Mouse (Mus musculus): ENCODE measurements around the gene Kmt2d. TPM values are rescaled to one million over a fixed set of nuclear protein-coding genes. Genes with fewer than 3 reads are reported as not detected.

Gene Kmt2d
- polyA plus RNA-seq, 1 experiment from 2014 or later = 3.7 TPM

DNA sequence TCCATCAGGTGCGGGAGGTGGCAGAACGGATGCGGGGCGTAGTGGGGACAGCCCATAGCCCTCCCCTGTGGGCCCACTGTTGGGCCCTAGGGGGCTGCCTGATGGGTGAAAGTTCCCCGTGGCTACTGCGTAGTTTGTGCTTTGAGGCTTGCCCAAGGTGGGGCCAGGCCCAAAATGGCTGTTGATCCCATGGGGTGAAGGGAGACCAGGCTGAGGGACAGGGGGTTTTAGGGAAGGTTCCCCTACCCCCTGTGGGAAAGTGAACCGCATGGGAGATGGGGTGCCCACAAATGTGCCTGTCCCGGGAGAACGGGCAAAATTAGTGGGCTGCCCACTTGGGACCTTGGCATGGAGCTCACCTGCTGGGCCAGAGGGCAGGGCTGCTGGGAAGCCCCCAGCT, 18.9 kb downstream of the Kmt2d start:
- Histone ChIP-seq H3K4me3 (replicated peaks) (no peak overlapping the region), H3K36me3 (replicated peaks) (peaks cover 100% of the 10 kb centered on the region), H3K27me3 (no peaks in the 10 kb centered on the region), H3K4me1 (replicated peaks) (no peaks in the 10 kb centered on the region), H3K4me2 (no peak overlapping the region), H3K9me3 (replicated peaks) (no peaks in the 10 kb centered on the region), H3K9ac (no peak overlapping the region), H3K27ac (replicated peaks) (no peak overlapping the region)
- WGBS (ENCODE audit: insufficient replicate concordance) = 89% methylated on average over 9 of the region's 9 CpGs
- no peak for ATAC-seq (ENCODE audit: insufficient read depth)

GRCm38 (mm10) chr15:98851229-98851818, 19.7 kb downstream of the Kmt2d start:
- Histone ChIP-seq H3K9me3 (replicated peaks) (no peaks in the 10 kb centered on the region), H3K4me1 (replicated peaks) (no peaks in the 10 kb centered on the region), H3K36me3 (replicated peaks) (peaks cover 100% of the 10 kb centered on the region), H3K27ac (replicated peaks) (no peak overlapping the region), H3K9ac (no peak overlapping the region), H3K4me2 (no peak overlapping the region), H3K4me3 (replicated peaks) (no peak overlapping the region), H3K27me3 (no peaks in the 10 kb centered on the region)
- WGBS (ENCODE audit: insufficient replicate concordance) = 86% methylated on average over 21 of the region's 21 CpGs
- no peak for ATAC-seq (ENCODE audit: insufficient read depth)

GRCm38 (mm10) chr15:98850668-98851067, 20.3 kb downstream of the Kmt2d start:
- WGBS (ENCODE audit: insufficient replicate concordance) = 80% methylated on average over 14 of the region's 14 CpGs
- no peak overlapping the region for H3K4me3 ChIP-seq (replicated peaks)
- H3K36me3 ChIP-seq (replicated peaks) = peaks cover 100% of the 10 kb centered on the region
- H3K9ac ChIP-seq = no peak overlapping the region
- H3K27ac ChIP-seq (replicated peaks) = no peak overlapping the region
- no peaks in the 10 kb centered on the region for H3K9me3 ChIP-seq (replicated peaks)
- H3K27me3 ChIP-seq = no peaks in the 10 kb centered on the region
- H3K4me1 ChIP-seq (replicated peaks) = no peaks in the 10 kb centered on the region
- no peak overlapping the region for H3K4me2 ChIP-seq
- ATAC-seq (ENCODE audit: insufficient read depth) = no peak

DNA sequence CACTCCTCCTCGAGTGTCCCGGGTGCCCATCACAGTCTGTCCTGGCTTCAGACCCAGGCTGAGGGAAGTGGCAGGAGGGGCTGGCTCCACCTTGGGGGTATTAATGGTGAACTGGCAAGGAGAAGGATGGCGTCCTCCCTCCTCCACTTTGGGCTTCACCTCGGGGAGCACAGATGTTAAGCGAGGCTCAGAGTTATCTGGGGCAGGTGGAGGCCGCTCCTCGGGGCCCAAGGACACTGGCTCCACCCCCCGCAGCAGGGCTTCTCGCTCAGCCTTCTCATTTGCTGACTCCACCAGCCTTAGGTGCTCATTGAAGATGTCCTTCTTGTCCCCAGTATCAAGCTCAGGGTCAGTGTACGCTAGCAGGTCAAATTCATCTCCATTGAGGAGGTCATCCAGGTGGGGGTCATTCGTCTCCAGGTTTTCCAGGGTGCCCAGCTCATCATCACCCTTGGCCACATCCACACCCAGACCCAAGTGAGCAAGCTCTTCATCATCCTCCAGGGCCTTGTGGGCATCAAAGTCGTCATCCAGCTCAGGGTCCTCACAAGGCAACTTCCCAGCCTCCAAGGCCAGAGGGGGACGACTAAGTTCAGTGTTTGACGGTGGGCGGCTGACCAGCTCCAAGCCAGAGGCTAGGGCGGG, 20.9 kb downstream of the Kmt2d start:
- Histone ChIP-seq H3K4me1 (replicated peaks) (no peaks in the 10 kb centered on the region), H3K4me3 (replicated peaks) (no peak overlapping the region), H3K9ac (no peak overlapping the region), H3K27ac (replicated peaks) (no peak overlapping the region), H3K36me3 (replicated peaks) (peaks cover 100% of the 10 kb centered on the region), H3K4me2 (no peak overlapping the region), H3K9me3 (replicated peaks) (no peaks in the 10 kb centered on the region), H3K27me3 (no peaks in the 10 kb centered on the region)
- 73% methylated on average over 16 of the region's 16 CpGs for WGBS (ENCODE audit: insufficient replicate concordance)
- no peak for ATAC-seq (ENCODE audit: insufficient read depth)

- Histone ChIP-seq H3K27me3 (no peaks in the 10 kb centered on the region), H3K4me1 (replicated peaks) (peaks cover 6% of the 10 kb centered on the region), H3K4me2 (no peak overlapping the region), H3K9me3 (replicated peaks) (no peaks in the 10 kb centered on the region), H3K4me3 (replicated peaks) (no peak overlapping the region), H3K36me3 (replicated peaks) (peaks cover 100% of the 10 kb centered on the region), H3K9ac (no peak overlapping the region), H3K27ac (replicated peaks) (no peak overlapping the region)
- WGBS (ENCODE audit: insufficient replicate concordance) = 90% methylated on average over 11 of the region's 11 CpGs
- ATAC-seq (ENCODE audit: insufficient read depth) = no peak
Observed at GRCm38 (mm10) chr15:98849165-98849564, 21.8 kb downstream of the Kmt2d start.

- Histone ChIP-seq H3K9ac (no peak overlapping the region), H3K27me3 (no peaks in the 10 kb centered on the region), H3K36me3 (replicated peaks) (peaks cover 100% of the 10 kb centered on the region), H3K9me3 (replicated peaks) (no peaks in the 10 kb centered on the region), H3K4me2 (no peak overlapping the region), H3K4me1 (replicated peaks) (peaks cover 11% of the 10 kb centered on the region), H3K27ac (replicated peaks) (no peak overlapping the region), H3K4me3 (replicated peaks) (no peak overlapping the region)
- ATAC-seq (ENCODE audit: insufficient read depth) = no peak
- 79% methylated on average over 8 of the region's 8 CpGs for WGBS (ENCODE audit: insufficient replicate concordance)
Observed at GRCm38 (mm10) chr15:98846140-98846539, 24.9 kb downstream of the Kmt2d start.

DNA sequence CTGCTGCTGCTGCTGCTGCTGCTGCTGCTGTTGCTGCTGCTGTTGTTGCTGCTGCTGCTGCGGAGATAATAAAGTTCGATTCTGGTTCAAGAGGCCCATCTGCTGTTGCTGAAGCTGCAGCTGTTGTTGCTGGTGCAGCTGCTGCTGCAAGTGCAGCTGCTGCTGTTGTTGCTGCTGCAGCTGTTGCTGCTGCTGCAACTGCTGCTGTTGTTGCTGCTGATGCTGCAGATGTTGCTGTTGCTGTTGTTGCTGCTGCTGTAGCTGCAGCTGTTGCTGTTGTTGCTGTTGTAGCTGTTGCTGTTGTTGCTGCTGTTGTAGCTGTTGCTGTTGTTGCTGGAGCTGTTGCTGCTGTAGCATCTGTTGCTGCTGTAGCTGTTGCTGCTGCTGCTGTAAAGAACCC, 25.9 kb downstream of the Kmt2d start:
- 84% methylated on average over 2 of the region's 2 CpGs for WGBS (ENCODE audit: insufficient replicate concordance)
- no peak for ATAC-seq (ENCODE audit: insufficient read depth)

DNA sequence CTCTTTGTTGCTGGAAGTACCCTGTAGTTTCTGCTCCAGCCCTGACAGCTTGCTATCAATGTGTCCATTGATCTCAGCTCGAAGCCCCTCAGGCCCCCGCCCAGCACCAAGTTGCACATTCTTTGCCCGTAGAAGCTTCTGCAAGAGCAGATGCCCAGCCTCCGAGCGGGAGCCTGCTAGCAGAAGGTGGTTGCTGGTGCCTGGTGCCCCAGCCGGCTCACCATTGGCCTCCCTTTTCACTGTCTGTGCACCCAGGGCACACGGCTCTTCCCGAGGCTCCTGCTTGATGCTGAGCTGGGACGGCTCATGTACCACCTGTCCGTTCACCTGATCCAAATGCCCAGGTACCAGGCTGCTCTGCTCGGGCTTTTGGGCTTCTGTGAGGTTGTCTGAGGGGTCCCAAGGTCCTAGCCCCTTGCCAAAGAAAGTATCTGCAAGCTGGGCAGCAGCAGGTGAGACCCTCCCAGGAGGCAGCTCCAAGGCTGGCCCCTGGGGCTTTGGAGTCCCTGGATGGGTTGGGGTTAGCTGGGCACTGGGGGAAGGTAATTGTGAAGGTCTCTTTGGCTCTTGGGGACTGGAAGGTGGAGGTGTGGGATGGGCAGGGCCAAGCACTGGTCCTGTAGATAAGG, 27.3 kb downstream of the Kmt2d start:
- H3K4me2 ChIP-seq = no peak overlapping the region
- no peaks in the 10 kb centered on the region for H3K27me3 ChIP-seq
- H3K9ac ChIP-seq = no peak overlapping the region
- H3K4me3 ChIP-seq (replicated peaks) = no peak overlapping the region
- ATAC-seq (ENCODE audit: insufficient read depth) = peak; percentile 5; the same call in 1 of the 2 replicates
- H3K9me3 ChIP-seq (replicated peaks) = no peaks in the 10 kb centered on the region
- H3K4me1 ChIP-seq (replicated peaks) = peaks cover 16% of the 10 kb centered on the region
- peaks cover 100% of the 10 kb centered on the region for H3K36me3 ChIP-seq (replicated peaks)
- WGBS (ENCODE audit: insufficient replicate concordance) = 86% methylated on average over 11 of the region's 11 CpGs
- no peak overlapping the region for H3K27ac ChIP-seq (replicated peaks)

More for the DNA sequence above, 25.9 kb downstream of the Kmt2d start:
- H3K9ac ChIP-seq = no peak overlapping the region
- H3K36me3 ChIP-seq (replicated peaks) = peaks cover 100% of the 10 kb centered on the region
- H3K4me3 ChIP-seq (replicated peaks) = no peak overlapping the region
- H3K4me1 ChIP-seq (replicated peaks) = peaks cover 11% of the 10 kb centered on the region
- H3K9me3 ChIP-seq (replicated peaks) = no peaks in the 10 kb centered on the region
- no peak overlapping the region for H3K27ac ChIP-seq (replicated peaks)
- H3K4me2 ChIP-seq = no peak overlapping the region
- no peaks in the 10 kb centered on the region for H3K27me3 ChIP-seq

GRCm38 (mm10) chr15:98839671-98840585, 31.1 kb downstream of the Kmt2d start:
- H3K9me3 ChIP-seq (replicated peaks) = no peaks in the 10 kb centered on the region
- WGBS (ENCODE audit: insufficient replicate concordance) = 88% methylated on average over 30 of the region's 30 CpGs
- H3K9ac ChIP-seq = no peak overlapping the region
- H3K36me3 ChIP-seq (replicated peaks) = peaks cover 100% of the 10 kb centered on the region
- ATAC-seq (ENCODE audit: insufficient read depth) = no peak
- no peak overlapping the region for H3K4me2 ChIP-seq
- H3K4me3 ChIP-seq (replicated peaks) = no peak overlapping the region
- no peaks in the 10 kb centered on the region for H3K27me3 ChIP-seq
- peaks cover 51% of the 10 kb centered on the region for H3K4me1 ChIP-seq (replicated peaks)
- H3K27ac ChIP-seq (replicated peaks) = peak overlapping the region; percentile 89; the same call in 1 of the 2 replicates

GRCm38 (mm10) chr15:98839161-98839560, 31.8 kb downstream of the Kmt2d start:
- Histone ChIP-seq H3K4me1 (replicated peaks) (peaks cover 45% of the 10 kb centered on the region), H3K4me3 (replicated peaks) (no peak overlapping the region), H3K9ac (no peak overlapping the region), H3K4me2 (no peak overlapping the region), H3K36me3 (replicated peaks) (peaks cover 100% of the 10 kb centered on the region), H3K27me3 (no peaks in the 10 kb centered on the region), H3K27ac (replicated peaks) (peak overlapping the region; percentile 89; the same call in 1 of the 2 replicates), H3K9me3 (replicated peaks) (no peaks in the 10 kb centered on the region)
- WGBS (ENCODE audit: insufficient replicate concordance) = 92% methylated on average over 14 of the region's 14 CpGs
- ATAC-seq (ENCODE audit: insufficient read depth) = no peak

DNA sequence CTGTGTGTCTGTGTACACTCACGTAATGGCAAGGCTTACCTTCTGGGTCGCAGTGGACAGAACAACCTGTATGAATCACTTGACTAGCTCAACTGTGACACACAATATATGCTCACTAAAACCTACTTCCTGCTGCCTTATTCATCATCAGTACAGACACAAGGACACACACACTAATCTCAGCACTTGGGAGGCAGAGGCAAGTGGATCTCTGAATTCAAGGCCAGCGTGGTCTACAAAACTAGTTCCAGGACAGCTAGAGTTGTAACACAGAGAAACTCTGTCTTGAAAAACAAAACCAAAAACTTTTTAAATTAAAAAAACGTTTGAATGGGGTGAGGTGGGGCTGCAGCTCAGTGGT, 33.3 kb downstream of the Kmt2d start:
- Histone ChIP-seq H3K9ac (peak overlapping the region; percentile 23; the same call in 1 of the 2 replicates), H3K27ac (replicated peaks) (peak overlapping the region; percentile 89), H3K4me2 (peak overlapping the region; percentile 57), H3K36me3 (replicated peaks) (peaks cover 98% of the 10 kb centered on the region), H3K9me3 (replicated peaks) (no peaks in the 10 kb centered on the region), H3K4me3 (replicated peaks) (peak overlapping the region; percentile 29; the same call in 1 of the 2 replicates), H3K27me3 (no peaks in the 10 kb centered on the region), H3K4me1 (replicated peaks) (peaks cover 54% of the 10 kb centered on the region)
- peak; percentile 51 for ATAC-seq (ENCODE audit: insufficient read depth)
- 42% methylated on average over 4 of the region's 4 CpGs for WGBS (ENCODE audit: insufficient replicate concordance)
